9 mouse cellular contexts compared by ENCODE assay signal in the genomic region with DNA sequence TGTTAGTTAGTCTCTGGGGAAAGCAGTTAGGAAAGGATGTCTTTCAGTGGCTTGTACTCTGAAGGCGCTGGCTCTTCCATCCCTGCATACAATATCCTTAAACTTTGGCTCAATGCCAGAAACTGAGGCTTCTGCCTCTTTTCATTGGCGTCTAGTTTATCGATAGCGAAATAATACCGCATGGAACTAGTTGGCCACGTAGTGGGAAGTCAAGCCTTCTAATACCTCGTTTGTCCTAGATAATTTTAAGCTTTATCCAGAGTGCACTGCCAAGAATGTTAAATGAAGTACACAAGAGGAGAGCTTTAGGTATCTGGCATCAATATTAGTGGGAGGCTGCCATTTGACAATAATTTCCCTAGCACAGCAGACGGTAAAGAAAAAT. TPM values are rescaled to one million over a fixed set of nuclear protein-coding genes. Genes with fewer than 3 reads are reported as not detected.
DNase-seq lines count a peak whose midpoint lies in the region; ATAC-seq and TF ChIP-seq lines count a peak whose summit lies in the region.
"Had no signal": no experiment of that assay in that cellular context is flagged by ENCODE, and none has a peak within 500 bp of the region (broad histone marks: within the 10 kb centered on the region; RNA-seq: fewer than 3 reads in every experiment).

No protein-coding gene starts in this region.

- peak; percentile 1 for DNase-seq in gastrocnemius, adult 18-20 months (ENCODE audit: low spot score)
- no peak for DNase-seq in gastrocnemius, postnatal 10 days
- peak; percentile 79 for DNase-seq in brain, embryonic 14.5 days (ENCODE audit: low read depth)
- no peak for DNase-seq in urinary bladder, adult 2 months (ENCODE audit: low spot score)
- DNase-seq in spleen, postnatal 4 days (ENCODE audit: low spot score in 2 of 2), result no peak
- no peak for DNase-seq in gastrocnemius, postnatal 14 days

- no peaks in the 10 kb centered on the region for H3K9me3 ChIP-seq in forebrain, embryonic 15.5 days
- H3K9me3 ChIP-seq in midbrain, embryonic 16.5 days (replicated peaks; ENCODE audit: control insufficient read depth, low read length, poor library complexity, severe bottlenecking), result no peaks in the 10 kb centered on the region

- peak overlapping the region; percentile 90 for H3K4me2 ChIP-seq in forebrain, embryonic 15.5 days (replicated peaks)
- peak overlapping the region; percentile 72 for H3K4me2 ChIP-seq in midbrain, embryonic 16.5 days (ENCODE audit: low read length)

- H3K4me1 ChIP-seq in forebrain, embryonic 15.5 days, result peaks cover 19% of the 10 kb centered on the region
- H3K4me1 ChIP-seq in midbrain, embryonic 16.5 days (ENCODE audit: control insufficient read depth, insufficient read depth, low read length), result peaks cover 8% of the 10 kb centered on the region

- 5% methylated on average over 8 of the region's 8 CpGs for WGBS in forebrain, embryonic 15.5 days
- 6% methylated on average over 8 of the region's 8 CpGs for WGBS in midbrain, embryonic 16.5 days

- H3K9ac ChIP-seq in forebrain, embryonic 15.5 days (replicated peaks), result peak overlapping the region; percentile 72
- peak overlapping the region; percentile 73 for H3K9ac ChIP-seq in midbrain, embryonic 16.5 days (ENCODE audit: low read depth, low read length)

- TF ChIP-seq POLR2A in brain, embryonic 14.5 days (IDR thresholded peaks at IDR 0.05; ENCODE audit: borderline replicate concordance, extremely low read depth, insufficient read depth, insufficient read length, poor library complexity, severe bottlenecking), result no peak

- peak overlapping the region; percentile 63 for H3K4me3 ChIP-seq in forebrain, embryonic 15.5 days
- H3K4me3 ChIP-seq in midbrain, embryonic 16.5 days (ENCODE audit: low read depth, low read length), result peak overlapping the region; percentile 68

- no peaks in the 10 kb centered on the region for H3K36me3 ChIP-seq in forebrain, embryonic 15.5 days
- no peaks in the 10 kb centered on the region for H3K36me3 ChIP-seq in midbrain, embryonic 16.5 days (ENCODE audit: control insufficient read depth, insufficient read depth, low read length)

- no peak for TF ChIP-seq CTCF in brain, embryonic 14.5 days (IDR thresholded peaks at IDR 0.05; ENCODE audit: borderline replicate concordance, extremely low read depth, insufficient read depth, insufficient read length)

- H3K27me3 ChIP-seq in forebrain, embryonic 15.5 days, result no peaks in the 10 kb centered on the region
- H3K27me3 ChIP-seq in midbrain, embryonic 16.5 days (ENCODE audit: control insufficient read depth, insufficient read depth, low read depth, low read length), result no peaks in the 10 kb centered on the region

- H3K27ac ChIP-seq in forebrain, embryonic 15.5 days (replicated peaks), result peak overlapping the region; percentile 98
- H3K27ac ChIP-seq in midbrain, embryonic 16.5 days (ENCODE audit: low read length), result peak overlapping the region; percentile 99

- ATAC-seq in forebrain, embryonic 15.5 days (replicated peaks), result no peak
- no peak for ATAC-seq in midbrain, embryonic 16.5 days

- intact Hi-C loops in gastrocnemius, postnatal 14 days (cut with DNase I; ENCODE audit: low total_unique reads), result no loop called here

RNA-seq across cellular contexts. Expression of gene Negr1, which starts 2.2 kb away (rescaled TPM):
- total RNA-seq in gastrocnemius, adult 18-20 months (2021), result under 1 TPM; 0.45 to 0.64 TPM
- 1 to 10 TPM; 1.6 to 2.1 TPM for total RNA-seq in gastrocnemius, postnatal 10 days (2021)
- 40.2 and 61.0 TPM in 2 replicates for polyA plus RNA-seq in brain, embryonic 14.5 days (2012; rRNA removed)
- polyA plus RNA-seq in forebrain, embryonic 15.5 days (2015; fragmentation: Nextera tagmentation; extraction: Ambion mirVana), result 39.3 and 40.4 TPM in 2 replicates
- 76.9 and 79.2 TPM in 2 replicates for polyA plus RNA-seq in midbrain, embryonic 16.5 days (2015; fragmentation: Nextera tagmentation; extraction: Ambion mirVana)
- 4.6 and 5.7 TPM in 2 replicates for polyA plus RNA-seq in urinary bladder, adult 2 months (2012; rRNA removed)
- 1 to 10 TPM; 1.2 to 1.7 TPM for total RNA-seq in gastrocnemius, postnatal 14 days (2021)
- total RNA-seq: hematopoietic stem cell, adult 5-6 weeks had no signal

Comparison
In these comparisons a context has a peak if more than half of its experiments do, and no peak if none do; other contexts are left out.
1. DNase-seq: peak in gastrocnemius, adult 18-20 months (single experiment) and brain, embryonic 14.5 days (single experiment); none in gastrocnemius, postnatal 10 days (single experiment), urinary bladder, adult 2 months (single experiment), spleen, postnatal 4 days (0 of 2) and gastrocnemius, postnatal 14 days (single experiment).